Mouse (Mus musculus) stomach, postnatal 0 days (tissue): ENCODE measurements around the gene Rnf24.
"Not testable (repeated sequence)": the region's sequence is repeated elsewhere in the genome, so short reads cannot be mapped to it uniquely, and the experiment has no call there.

Experiments
- CTCF ChIP-seq: IDR thresholded peaks from 2 replicates; pipeline ENCODE4 v1.5.1; 2016; ENCODE audit warnings: antibody characterized with exemption, low read depth, mild to moderate bottlenecking, moderate library complexity
- EP300 ChIP-seq: optimal IDR thresholded peaks from 2 replicates; pipeline ENCODE3; 2016; ENCODE audit warnings: antibody characterized with exemption

DNA sequence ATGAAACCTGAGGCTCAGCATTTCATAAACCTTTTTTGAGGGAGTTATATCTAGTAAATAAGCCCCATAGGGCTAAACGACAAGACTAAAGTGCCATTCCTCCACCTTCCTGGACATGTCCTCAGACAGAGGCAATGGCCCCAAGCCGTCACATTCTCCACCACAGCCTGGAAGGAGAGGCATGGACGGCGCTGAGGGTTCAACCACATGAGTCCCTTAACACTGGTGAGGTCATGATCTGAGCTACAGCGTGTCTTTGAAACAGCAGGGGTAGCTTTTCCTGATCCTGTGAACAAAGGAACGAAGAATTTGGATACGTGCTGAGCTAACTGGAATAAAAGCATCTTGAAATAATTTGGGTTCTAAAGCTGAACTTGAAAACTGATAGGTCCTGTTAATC lies 54.0 kb downstream of the Rnf24 start:
- not testable (repeated sequence) for TF ChIP-seq CTCF, EP300
